Mouse (Mus musculus): Measurements from ENCODE around the gene Hyal1. TPM values are rescaled to one million over a fixed set of nuclear protein-coding genes. Genes with fewer than 3 reads are reported as not detected.
"Not testable (repeated sequence)": the region's sequence is repeated elsewhere in the genome, so short reads cannot be mapped to it uniquely, and the experiment has no call there.

Gene Hyal1
- total RNA-seq, 2 experiments from 2014 or later: 1.6 to 2.4 TPM

DNA sequence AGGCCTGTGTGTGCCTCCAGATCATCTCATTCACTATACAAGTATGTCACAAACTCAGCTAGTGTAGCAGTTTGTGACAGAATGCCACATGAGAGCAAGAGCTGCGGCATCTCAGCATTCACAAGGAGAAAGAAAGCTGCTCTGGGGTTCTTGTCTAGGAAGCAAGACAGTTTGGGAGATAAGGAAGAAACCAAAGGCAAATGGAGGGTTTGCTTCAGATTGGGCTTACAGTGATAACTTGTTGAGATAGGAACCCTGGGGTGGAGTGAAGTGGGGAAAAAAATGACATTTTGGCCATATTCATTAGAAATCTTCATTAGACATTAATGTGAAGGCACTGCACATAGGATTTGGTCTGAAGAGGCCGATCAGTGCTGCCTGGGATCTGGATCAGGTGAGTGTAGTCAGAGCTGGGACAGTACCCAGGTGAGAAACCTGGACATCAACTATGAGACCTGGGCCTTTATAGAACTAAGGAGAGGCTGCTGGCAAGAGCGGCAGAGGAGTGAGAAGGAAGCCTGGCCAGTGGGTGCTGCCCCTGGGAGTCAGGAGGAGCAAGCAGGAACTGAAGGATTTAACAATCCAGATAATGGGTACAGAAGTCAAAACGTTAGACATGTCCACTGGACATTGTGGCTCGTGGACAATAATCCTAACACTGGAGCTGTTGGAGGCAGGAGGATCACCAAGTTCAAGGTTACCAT lies 23.9 kb upstream of the Hyal1 start:
- Histone ChIP-seq H3K27ac (peak overlapping the region; percentile 85; the same call in 1 of the 2 replicates), H3K4me3 (no peak overlapping the region)
- intact Hi-C loops (cut with DNase I): no loop called here
- no peak for TF ChIP-seq CTCF (IDR thresholded peaks at IDR 0.05)
- no peak for DNase-seq

DNA sequence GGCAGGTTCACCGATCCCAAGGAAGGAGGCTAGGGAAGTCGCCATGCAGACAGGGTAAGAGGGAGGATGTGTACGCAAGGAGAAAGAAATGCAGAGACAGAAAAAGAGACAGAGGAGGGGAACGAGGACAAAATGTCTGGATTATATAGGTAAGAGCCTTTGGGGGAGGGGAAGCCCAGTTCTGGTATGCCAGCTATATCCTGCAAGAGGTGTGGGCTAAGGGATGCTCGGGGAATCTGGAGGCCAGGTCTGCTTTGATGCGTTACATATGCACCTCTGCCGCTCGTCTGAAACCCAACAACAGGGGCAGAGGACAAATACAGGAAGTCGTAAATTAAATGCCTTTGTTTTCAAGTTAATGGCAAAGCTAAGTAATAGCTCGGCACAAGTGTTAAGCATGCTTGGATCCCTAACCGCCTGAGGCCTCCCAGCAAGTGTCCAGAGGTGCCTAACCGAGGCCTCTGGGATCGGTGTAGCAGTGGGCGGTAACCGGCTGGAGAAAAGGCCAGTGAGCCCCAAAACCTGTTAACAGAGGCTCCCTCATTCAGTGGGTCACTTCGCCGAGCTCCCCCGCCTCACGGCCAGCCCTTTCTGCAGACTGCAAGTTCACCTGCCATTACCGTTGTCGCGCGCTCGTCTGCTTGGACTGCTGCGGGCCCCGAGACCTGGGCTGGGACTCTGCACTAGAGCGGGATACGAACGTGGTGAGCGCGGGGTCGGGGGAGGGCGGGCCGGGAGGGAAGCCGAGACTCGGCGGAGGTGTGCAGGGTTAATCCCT lies 23.0 kb upstream of the Hyal1 start:
- TF ChIP-seq CTCF (IDR thresholded peaks at IDR 0.05): no peak
- DNase-seq: no peak
- Histone ChIP-seq H3K4me3 (peak overlapping the region; percentile 89), H3K27ac (peak overlapping the region; percentile 99)
- intact Hi-C loops (cut with DNase I): no loop called here

- Histone ChIP-seq H3K27ac (peak overlapping the region; percentile 99), H3K4me3 (peak overlapping the region; percentile 89)
- TF ChIP-seq CTCF (IDR thresholded peaks at IDR 0.05): no peak
- intact Hi-C loops (cut with DNase I): no loop called here
- peak; percentile 97 for DNase-seq
These were observed 22.4 kb upstream of the Hyal1 start for GRCm38 (mm10) chr9:107554319-107554825.

- Histone ChIP-seq H3K4me3 (peak overlapping the region; percentile 89), H3K27ac (peak overlapping the region; percentile 99)
- intact Hi-C loops (cut with DNase I): no loop called here
These were observed 21.7 kb upstream of the Hyal1 start for GRCm38 (mm10) chr9:107555031-107555457.

DNA sequence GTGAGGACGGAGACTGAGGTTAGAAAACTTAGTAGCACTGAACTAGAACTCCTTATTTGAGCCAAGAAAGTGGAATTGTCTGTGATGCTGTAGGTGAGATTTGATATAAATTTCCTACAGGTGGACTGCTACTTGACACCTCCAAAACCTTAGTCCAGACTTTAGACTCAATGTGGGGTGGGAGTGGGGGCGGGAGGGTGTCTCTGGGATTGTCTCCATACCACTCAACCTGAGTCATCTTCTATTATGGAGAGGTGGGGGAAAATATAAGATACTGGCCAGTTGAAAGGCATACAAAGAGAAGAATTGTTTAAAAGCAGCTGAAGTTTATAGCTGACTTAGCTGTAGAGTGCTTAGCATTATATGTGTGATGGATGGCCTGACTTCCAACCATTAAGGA lies 21.0 kb upstream of the Hyal1 start:
- intact Hi-C loops (cut with DNase I): no loop called here
- peak overlapping the region; percentile 99 for H3K27ac ChIP-seq
- no peak for TF ChIP-seq CTCF (IDR thresholded peaks at IDR 0.05)
- DNase-seq: no peak
- H3K4me3 ChIP-seq: peak overlapping the region; percentile 89

More at GRCm38 (mm10) chr9:107555031-107555457, 21.7 kb upstream of the Hyal1 start:
- peak; percentile 79 for DNase-seq
- TF ChIP-seq CTCF (IDR thresholded peaks at IDR 0.05): no peak

DNA sequence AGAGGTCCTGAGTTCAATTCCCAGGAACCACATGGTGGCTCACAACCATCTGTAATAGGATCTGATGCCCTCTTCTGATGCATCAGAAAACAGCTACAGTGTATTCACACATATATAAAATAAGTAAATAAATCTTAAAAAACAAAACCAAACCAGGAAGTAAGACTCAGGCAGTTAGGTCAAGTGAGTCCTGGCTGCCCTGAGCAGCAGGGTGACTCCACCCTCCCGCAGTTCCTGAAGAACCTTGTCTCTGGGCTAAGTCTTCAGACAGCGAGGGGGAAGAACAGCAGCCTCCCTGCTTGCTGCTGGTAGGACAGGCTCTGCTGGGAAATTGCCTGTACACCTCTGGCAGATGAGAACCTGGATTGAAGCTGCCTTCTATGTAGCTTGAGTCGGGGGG lies 20.4 kb upstream of the Hyal1 start:
- DNase-seq: no peak
- TF ChIP-seq CTCF (IDR thresholded peaks at IDR 0.05): no peak
- H3K27ac ChIP-seq: peak overlapping the region; percentile 99
- peak overlapping the region; percentile 89 for H3K4me3 ChIP-seq
- intact Hi-C loops (cut with DNase I): no loop called here

DNA sequence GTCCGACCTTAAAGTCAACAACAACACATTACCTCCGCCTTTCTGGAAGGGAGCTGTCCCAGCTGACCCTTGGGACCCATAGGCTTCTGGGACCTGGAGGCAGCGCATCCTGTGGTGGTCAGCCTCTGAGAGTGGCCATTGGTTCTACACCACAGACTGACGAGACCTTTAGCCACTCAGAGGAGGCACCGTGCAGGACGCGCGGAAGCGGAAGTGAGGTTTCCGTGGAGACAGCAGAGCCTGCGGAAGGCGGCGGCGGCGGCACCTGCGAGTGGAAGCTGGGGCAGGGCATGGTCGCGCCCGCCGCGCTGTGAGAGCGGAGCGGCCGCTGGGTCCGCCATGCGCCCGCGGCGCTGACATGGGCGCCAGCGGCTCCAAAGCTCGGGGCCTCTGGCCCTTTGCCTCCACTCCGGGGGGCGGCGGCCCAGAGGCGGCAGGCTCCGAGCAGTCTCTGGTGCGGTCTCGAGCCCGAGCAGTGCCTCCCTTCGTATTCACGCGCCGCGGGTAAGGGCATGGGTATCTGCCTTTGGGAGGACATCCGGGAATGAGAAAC lies 13.6 kb upstream of the Hyal1 start, which contains the start of gene Tusc2:
TSS of gene Tusc2 (plus strand) at position 227 of the 553 bp plus-strand sequence.
- peak within 1 kb of the TSS; percentile 84 for H3K4me3 ChIP-seq
- intact Hi-C loops (cut with DNase I): no loop called here
- peak; percentile 96 for DNase-seq

DNA sequence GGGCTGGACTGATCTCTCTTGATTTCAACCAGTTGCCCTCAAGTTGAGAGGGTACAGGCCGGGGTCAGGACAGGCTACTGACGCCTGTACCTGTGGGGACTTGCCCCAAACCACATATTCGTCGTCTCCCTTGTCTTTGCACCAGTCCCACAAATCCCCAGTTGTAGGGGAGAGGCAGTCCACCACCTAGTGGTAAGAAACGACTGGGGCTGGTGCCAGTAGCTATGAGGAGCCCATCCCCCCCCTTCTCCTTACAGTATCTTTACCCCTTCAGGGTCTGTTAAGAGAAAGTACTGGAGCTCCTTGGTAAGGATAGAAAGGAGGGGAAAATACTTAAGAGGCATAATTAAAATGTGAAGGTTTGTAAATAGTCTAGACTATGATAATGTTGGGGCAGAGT lies 11.2 kb upstream of the Hyal1 start:
- peak overlapping the region; percentile 62 for H3K4me3 ChIP-seq
- intact Hi-C loops (cut with DNase I); DNase-seq: not testable (repeated sequence)
- peak overlapping the region; percentile 94 for H3K27ac ChIP-seq

More for the DNA sequence above, 13.6 kb upstream of the Hyal1 start, which contains the start of gene Tusc2:
- peak within 1 kb of the TSS; percentile 94 for H3K27ac ChIP-seq
- TF ChIP-seq CTCF (IDR thresholded peaks at IDR 0.05): no peak

GRCm38 (mm10) chr9:107566041-107566709 lies 10.6 kb upstream of the Hyal1 start:
- Histone ChIP-seq H3K27ac (peak overlapping the region; percentile 94), H3K4me3 (peak overlapping the region; percentile 62)
- peak; percentile 98 for TF ChIP-seq CTCF (IDR thresholded peaks at IDR 0.05)
- DNase-seq: peak; percentile 89
- intact Hi-C loops (cut with DNase I): loop anchor here (2.0 kb wide), 1 partner anchor 47 kb away; no protein-coding TSS in a partner anchor

DNA sequence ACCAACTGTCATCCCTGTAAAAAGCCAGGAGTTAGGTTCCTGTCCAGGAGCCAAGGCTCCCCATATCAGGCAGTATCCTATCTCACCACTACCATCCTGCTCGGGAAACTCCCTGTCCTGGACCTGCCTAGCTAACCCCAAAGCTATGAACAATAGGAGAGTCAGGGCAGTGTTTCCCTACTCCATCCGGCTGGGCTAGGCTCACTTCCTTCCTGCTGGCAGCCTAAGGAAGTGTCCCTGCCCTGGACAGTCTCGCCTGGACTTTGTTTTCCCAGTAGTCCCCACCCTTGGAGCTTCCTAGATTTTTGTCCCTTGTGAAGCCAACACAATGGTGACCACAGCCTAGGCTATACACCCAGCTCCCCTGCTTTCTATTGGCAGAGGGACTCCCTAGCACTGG lies 9.9 kb upstream of the Hyal1 start:
- Histone ChIP-seq H3K4me3 (peak overlapping the region; percentile 71), H3K27ac (peak overlapping the region; percentile 94)
- TF ChIP-seq CTCF (IDR thresholded peaks at IDR 0.05): no peak
- DNase-seq: no peak
- intact Hi-C loops (cut with DNase I): loop anchor here (2.0 kb wide), 1 partner anchor 46 kb away; no protein-coding TSS in a partner anchor

- intact Hi-C loops (cut with DNase I): loop anchor here (2.0 kb wide), 1 partner anchor 45 kb away; no protein-coding TSS in a partner anchor
- TF ChIP-seq CTCF (IDR thresholded peaks at IDR 0.05): no peak
- peak within 1 kb of the TSS; percentile 71 for H3K4me3 ChIP-seq
- DNase-seq: no peak
- H3K27ac ChIP-seq: peak within 1 kb of the TSS; percentile 94
These were observed 8.9 kb upstream of the Hyal1 start, which contains the start of gene Hyal2 for GRCm38 (mm10) chr9:107567702-107568319. TSS of gene Hyal2 (plus strand) at chr9:107567945.

Measured in gastrocnemius, adult 2 months (tissue).